Mouse (Mus musculus) lung, embryonic 14.5 days (tissue): Measurements from ENCODE around the gene Map7. TPM values are rescaled to one million over a fixed set of nuclear protein-coding genes. Genes with fewer than 3 reads are reported as not detected.

Experiments used
- ATAC-seq: fragments of 200-750 bp; cut with Nextera tagmentation; 2 replicates; pipeline ENCODE4 v1.8.0; 2017; ENCODE audit warnings: mild to moderate bottlenecking, moderate TSS enrichment, moderate library complexity; ENCODE audit not compliant: insufficient read depth
- DNase-seq: peaks from one replicate; pipeline ENCODE4 v3.0.0-alpha.2; 2015
- H3K27ac ChIP-seq: fragments of 300-500 bp; sonication (generic); 2 replicates; pipeline ENCODE4 v1.5.1; 2014; ENCODE audit warnings: low read depth, mild to moderate bottlenecking, moderate library complexity
- H3K27me3 ChIP-seq: fragments of 300-500 bp; sonication (generic); 2 replicates; pipeline ENCODE4 v1.6.1; 2014; ENCODE audit warnings: low read length, control low read depth; ENCODE audit not compliant: insufficient read depth
- H3K36me3 ChIP-seq: fragments of 300-500 bp; sonication (generic); 2 replicates; pipeline ENCODE4 v1.6.1; 2014; ENCODE audit warnings: control low read depth; ENCODE audit not compliant: insufficient read depth
- H3K4me1 ChIP-seq: fragments of 300-500 bp; sonication (generic); 2 replicates; pipeline ENCODE4 v1.6.1; 2014; ENCODE audit warnings: antibody characterized with exemption, control low read depth; ENCODE audit not compliant: insufficient read depth
- H3K4me2 ChIP-seq: fragments of 300-500 bp; sonication (generic); 2 replicates; pipeline ENCODE4 v1.6.1; 2014; ENCODE audit warnings: mild to moderate bottlenecking
- H3K4me3 ChIP-seq: fragments of 300-500 bp; sonication (generic); 2 replicates; pipeline ENCODE4 v1.5.1; 2014; ENCODE audit warnings: low read depth, low read length
- H3K9ac ChIP-seq: fragments of 300-500 bp; sonication (generic); 2 replicates; pipeline ENCODE4 v1.6.1; 2014
- H3K9me3 ChIP-seq: fragments of 300-500 bp; sonication (generic); 2 replicates; pipeline ENCODE4 v1.6.1; 2016; ENCODE audit warnings: low read depth, low read length, control low read depth
- CTCF ChIP-seq: IDR thresholded peaks from 2 replicates; pipeline ENCODE4 v1.5.1; 2016; ENCODE audit warnings: antibody characterized with exemption, low read depth
- WGBS: fragments of 180-500 bp; shearing (Covaris S2); extraction: QIAGEN DNeasy Blood & Tissue Kit; methylation state at CpG from one replicate; pipeline ENCODE4 v1.1.7; 2014; 5-methylcytosine and 5-hydroxymethylcytosine counted together
- polyA plus RNA-seq: library from polyadenylated mRNA; unstranded; fragments of >200 nt; fragmentation: Nextera tagmentation; extraction: Ambion mirVana; gene quantifications from 2 replicates; pipeline ENCODE4 v1.2.1, GENCODE M21; 2014

Gene Map7
- polyA plus RNA-seq, 1 experiment from 2014 or later, result 9.3 TPM

GRCm38 (mm10) chr10:20185264-20185663 lies 37.0 kb downstream of the Map7 start:
- H3K9me3 ChIP-seq, result no peaks in the 10 kb centered on the region
- no peaks in the 10 kb centered on the region for H3K36me3 ChIP-seq
- WGBS, result 75% methylated on average over 4 of the region's 4 CpGs
- ATAC-seq, result no peak
- DNase-seq, result no peak
- no peak overlapping the region for H3K9ac ChIP-seq
- H3K4me3 ChIP-seq, result no peak overlapping the region
- no peak overlapping the region for H3K4me2 ChIP-seq
- no peak for TF ChIP-seq CTCF
- H3K27ac ChIP-seq, result no peak overlapping the region
- H3K4me1 ChIP-seq, result no peaks in the 10 kb centered on the region
- no peaks in the 10 kb centered on the region for H3K27me3 ChIP-seq

- H3K4me1 ChIP-seq, result no peaks in the 10 kb centered on the region
- H3K4me3 ChIP-seq, result no peak overlapping the region
- no peak overlapping the region for H3K27ac ChIP-seq
- 93% methylated on average over 2 of the region's 2 CpGs for WGBS
- H3K4me2 ChIP-seq, result no peak overlapping the region
- H3K9ac ChIP-seq, result no peak overlapping the region
- no peak for ATAC-seq
- no peaks in the 10 kb centered on the region for H3K27me3 ChIP-seq
- DNase-seq, result no peak
- no peaks in the 10 kb centered on the region for H3K9me3 ChIP-seq
- H3K36me3 ChIP-seq, result no peaks in the 10 kb centered on the region
- TF ChIP-seq CTCF, result no peak
Observed at GRCm38 (mm10) chr10:20185806-20186205, 37.5 kb downstream of the Map7 start.

GRCm38 (mm10) chr10:20186800-20187273 lies 38.6 kb downstream of the Map7 start:
- Histone ChIP-seq H3K27ac (no peak overlapping the region), H3K4me2 (no peak overlapping the region), H3K4me3 (no peak overlapping the region), H3K9me3 (no peaks in the 10 kb centered on the region), H3K36me3 (no peaks in the 10 kb centered on the region), H3K27me3 (no peaks in the 10 kb centered on the region), H3K9ac (no peak overlapping the region), H3K4me1 (no peaks in the 10 kb centered on the region)
- no peak for TF ChIP-seq CTCF
- 63% methylated on average over 5 of the region's 5 CpGs for WGBS
- DNase-seq (no peak), ATAC-seq (no peak)

GRCm38 (mm10) chr10:20190139-20190747 lies 42.0 kb downstream of the Map7 start:
- H3K36me3 ChIP-seq, result no peaks in the 10 kb centered on the region
- no peak for TF ChIP-seq CTCF
- no peak overlapping the region for H3K4me3 ChIP-seq
- no peak overlapping the region for H3K4me2 ChIP-seq
- no peaks in the 10 kb centered on the region for H3K27me3 ChIP-seq
- H3K9me3 ChIP-seq, result no peaks in the 10 kb centered on the region
- no peak overlapping the region for H3K27ac ChIP-seq
- ATAC-seq (no peak), DNase-seq (no peak)
- WGBS, result 89% methylated on average over 6 of the region's 6 CpGs
- H3K4me1 ChIP-seq, result no peaks in the 10 kb centered on the region
- no peak overlapping the region for H3K9ac ChIP-seq

- Histone ChIP-seq H3K27me3 (no peaks in the 10 kb centered on the region), H3K4me3 (no peak overlapping the region), H3K36me3 (no peaks in the 10 kb centered on the region), H3K9me3 (no peaks in the 10 kb centered on the region), H3K9ac (no peak overlapping the region), H3K27ac (no peak overlapping the region), H3K4me1 (no peaks in the 10 kb centered on the region), H3K4me2 (no peak overlapping the region)
- no peak for DNase-seq
- TF ChIP-seq CTCF, result no peak
- 46% methylated on average over 13 of the region's 13 CpGs for WGBS
- ATAC-seq, result no peak
Observed at GRCm38 (mm10) chr10:20194847-20195540, 46.7 kb downstream of the Map7 start.

GRCm38 (mm10) chr10:20197039-20197438 lies 48.8 kb downstream of the Map7 start:
- H3K9ac ChIP-seq, result no peak overlapping the region
- H3K27ac ChIP-seq, result no peak overlapping the region
- H3K4me2 ChIP-seq, result no peak overlapping the region
- no peaks in the 10 kb centered on the region for H3K9me3 ChIP-seq
- no peak overlapping the region for H3K4me3 ChIP-seq
- no peaks in the 10 kb centered on the region for H3K36me3 ChIP-seq
- ATAC-seq (no peak), DNase-seq (no peak)
- no peak for TF ChIP-seq CTCF
- H3K27me3 ChIP-seq, result no peaks in the 10 kb centered on the region
- H3K4me1 ChIP-seq, result no peaks in the 10 kb centered on the region
- WGBS, result 44% methylated on average over 7 of the region's 7 CpGs

GRCm38 (mm10) chr10:20198968-20199737 lies 50.9 kb downstream of the Map7 start:
- DNase-seq (no peak), ATAC-seq (no peak)
- Histone ChIP-seq H3K9ac (no peak overlapping the region), H3K4me2 (no peak overlapping the region), H3K9me3 (no peaks in the 10 kb centered on the region), H3K4me3 (no peak overlapping the region), H3K27me3 (no peaks in the 10 kb centered on the region), H3K4me1 (no peaks in the 10 kb centered on the region), H3K27ac (no peak overlapping the region), H3K36me3 (no peaks in the 10 kb centered on the region)
- whole genome bisulfite sequencing, result 70% methylated on average over 10 of the region's 10 CpGs
- TF ChIP-seq CTCF, result no peak
